Mouse (Mus musculus) ovary, adult 18-20 months (tissue): Measurements from ENCODE around the gene Otud5.
"Not testable (repeated sequence)": the region's sequence is repeated elsewhere in the genome, so short reads cannot be mapped to it uniquely, and the experiment has no call there.

Source experiments
- DNase-seq: peaks from one replicate; pipeline ENCODE4 v3.0.0; 2022; ENCODE audit warnings: low spot score, mixed read lengths

The Otud5 gene

GRCm38 (mm10) chrX:7883841-7884567 lies 42.8 kb downstream of the Otud5 start, which contains the start of gene Slc35a2:
Slc35a2 (plus strand) TSS chrX:7884028.
- DNase-seq, result peak; percentile 88

- DNase-seq, result no peak
Observed at GRCm38 (mm10) chrX:7898211-7898610, 57.0 kb downstream of the Otud5 start.

GRCm38 (mm10) chrX:7898880-7899874 lies 58.0 kb downstream of the Otud5 start, which contains the start of the genes Pqbp1 and Timm17b:
Pqbp1 (minus strand) TSS chrX:7899269.
Timm17b (plus strand) TSS chrX:7899357.
- DNase-seq, result peak; percentile 89

GRCm38 (mm10) chrX:7904441-7904840 lies 63.3 kb downstream of the Otud5 start:
- no peak for DNase-seq

- no peak for DNase-seq
Observed at GRCm38 (mm10) chrX:7907735-7908134, 66.6 kb downstream of the Otud5 start, which contains the start of gene Gm10491. Gm10491 (minus strand) TSS chrX:7907835.

- not testable (repeated sequence) for DNase-seq
Observed at GRCm38 (mm10) chrX:7909242-7909641, 68.1 kb downstream of the Otud5 start, which contains the start of gene Gm10490. Gm10490 (plus strand) TSS chrX:7909542.

GRCm38 (mm10) chrX:7910473-7910872 lies 69.3 kb downstream of the Otud5 start:
- no peak for DNase-seq

- DNase-seq, result not testable (repeated sequence)
Observed at GRCm38 (mm10) chrX:7915669-7916068, 74.5 kb downstream of the Otud5 start.

GRCm38 (mm10) chrX:7917960-7918359 lies 76.8 kb downstream of the Otud5 start:
- DNase-seq, result not testable (repeated sequence)

GRCm38 (mm10) chrX:7919601-7920383 lies 78.6 kb downstream of the Otud5 start, which contains the start of gene Pcsk1n:
Pcsk1n (plus strand) TSS chrX:7919822.
- DNase-seq, result no peak

- DNase-seq, result no peak
Observed at GRCm38 (mm10) chrX:7922032-7922431, 80.9 kb downstream of the Otud5 start.
